Mouse (Mus musculus): Measurements from ENCODE around the gene Poln.

DNA sequence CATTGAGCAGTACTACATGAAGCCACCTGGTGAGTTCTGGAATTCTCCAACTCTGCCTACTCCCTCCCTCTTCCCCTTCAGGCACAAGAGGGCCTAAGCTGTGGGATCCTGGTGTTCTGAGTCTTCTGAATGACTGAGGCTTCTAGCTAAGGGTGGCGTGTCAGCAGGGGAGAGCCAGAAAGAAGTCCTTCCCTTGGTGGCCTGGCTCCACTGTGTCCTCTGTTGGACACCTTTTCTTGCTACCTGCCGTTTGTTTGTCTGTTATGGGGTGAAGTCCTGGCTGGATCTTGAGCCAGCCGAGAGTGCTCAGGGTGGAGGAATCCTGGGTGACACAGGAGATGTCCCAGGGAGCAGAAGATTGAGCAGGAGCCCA is 170.8 kb downstream of the Poln start:
- no peak for TF ChIP-seq CTCF (IDR thresholded peaks at IDR 0.05; ENCODE audit: low read depth)
- no peak for TF ChIP-seq EP300 (IDR thresholded peaks at IDR 0.05; ENCODE audit: low read depth)

Data from liver, embryonic 14.5 days (tissue).